Mouse (Mus musculus) lung, adult 2 months (tissue): ENCODE results near the gene Ppp1r3c.

Experiments
- CTCF ChIP-seq: fragments of 200-500 bp; IDR thresholded peaks from 2 replicates; pipeline ENCODE4 v1.5.1; 2011; ENCODE audit warnings: mild to moderate bottlenecking, low read length, control low read depth; ENCODE audit not compliant: insufficient read depth
- POLR2A ChIP-seq: fragments of 200-500 bp; IDR thresholded peaks from 2 replicates; pipeline ENCODE4 v1.6.1; 2011; ENCODE audit warnings: low read depth, mild to moderate bottlenecking, control low read depth, low read length, borderline replicate concordance; ENCODE audit errors: extremely low read depth

- TF ChIP-seq POLR2A: no peak
- TF ChIP-seq CTCF: no peak
Observed at GRCm38 (mm10) chr19:36698200-36698599, 38.3 kb downstream of the Ppp1r3c start.
